Mouse (Mus musculus) megakaryocyte, embryonic 14.5 days (primary cell): ENCODE measurements at regions not wholly inside any gene's neighbourhood (a gene's known extent, or its start where the extent isn't known, plus 50 kb on each side); places are given as distances from the start of the nearest gene placed in this dataset.

ENCODE experiments used
- H3K27me3 ChIP-seq: replicated peaks from 2 replicates; pipeline ENCODE3; 2012; ENCODE audit warnings: inconsistent platforms
- H3K36me3 ChIP-seq: replicated peaks from 2 replicates; pipeline ENCODE3; 2012; ENCODE audit warnings: low read length, inconsistent platforms, mixed read lengths
- H3K4me1 ChIP-seq: 2 replicates; pipeline ENCODE4 v1.6.1; 2012; ENCODE audit warnings: inconsistent platforms
- H3K4me3 ChIP-seq: replicated peaks from 2 replicates; pipeline ENCODE3; 2012; ENCODE audit warnings: moderate library complexity, mild to moderate bottlenecking, inconsistent platforms
- H3K9me3 ChIP-seq: 2 replicates; pipeline ENCODE4 v1.6.1; 2012; ENCODE audit warnings: inconsistent platforms
- FLI1 ChIP-seq: IDR thresholded peaks from 2 replicates; pipeline ENCODE4 v1.6.1; 2012; ENCODE audit warnings: low read length, inconsistent platforms, mixed read lengths
- GATA1 ChIP-seq: IDR thresholded peaks from 3 replicates; pipeline ENCODE4 v1.6.1; 2012; ENCODE audit warnings: mixed read lengths, low read length, inconsistent platforms, borderline replicate concordance

- H3K36me3 ChIP-seq: no peaks in the 10 kb centered on the region
- H3K4me3 ChIP-seq: no peak overlapping the region
- TF ChIP-seq GATA1 (no peak), FLI1 (no peak)
- peaks cover 58% of the 10 kb centered on the region for H3K9me3 ChIP-seq
- no peaks in the 10 kb centered on the region for H3K4me1 ChIP-seq
- no peaks in the 10 kb centered on the region for H3K27me3 ChIP-seq
These were observed 61.3 kb upstream of the Phyhipl start for GRCm38 (mm10) chr10:70717025-70717424.

DNA sequence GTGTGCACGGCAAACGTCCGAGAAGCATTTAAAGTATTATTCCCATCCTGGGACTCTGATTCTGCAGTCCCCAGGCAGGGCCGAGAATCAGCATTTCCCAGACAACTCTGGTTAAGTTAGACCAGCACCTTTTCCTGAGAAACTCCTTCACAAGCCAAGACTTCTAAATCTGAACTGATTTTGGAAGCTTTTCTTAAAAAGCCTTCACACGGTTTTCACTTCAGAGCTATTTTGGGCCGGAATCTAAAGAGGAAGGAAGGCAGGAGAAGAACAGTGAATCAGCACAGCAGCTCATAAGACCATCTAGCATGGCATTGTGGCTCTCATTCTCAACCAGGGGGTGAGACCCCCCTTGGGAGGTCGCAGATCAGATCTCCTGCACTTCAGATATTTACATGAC, 57.5 kb upstream of the Phyhipl start:
- Histone ChIP-seq H3K27me3 (no peaks in the 10 kb centered on the region), H3K36me3 (no peaks in the 10 kb centered on the region), H3K9me3 (peaks cover 69% of the 10 kb centered on the region), H3K4me1 (no peaks in the 10 kb centered on the region), H3K4me3 (no peak overlapping the region)
- TF ChIP-seq GATA1 (no peak), FLI1 (no peak)

- TF ChIP-seq FLI1: no peak
- no peak for TF ChIP-seq GATA1
These were observed 53.0 kb upstream of the Phyhipl start for GRCm38 (mm10) chr10:70708806-70709205.

More at GRCm38 (mm10) chr10:70708806-70709205, 53.0 kb upstream of the Phyhipl start:
- no peaks in the 10 kb centered on the region for H3K4me1 ChIP-seq
- H3K36me3 ChIP-seq: no peaks in the 10 kb centered on the region
- H3K9me3 ChIP-seq: peaks cover 67% of the 10 kb centered on the region
- no peak overlapping the region for H3K4me3 ChIP-seq
- no peaks in the 10 kb centered on the region for H3K27me3 ChIP-seq
